Mouse (Mus musculus) cerebellum, postnatal 25 days (tissue): Measurements from ENCODE around the gene Dhrs7.
A peak's percentile ranks its signal among the peaks of the same experiment; 100 is the strongest.
"Not testable (repeated sequence)": the region's sequence is repeated elsewhere in the genome, so short reads cannot be mapped to it uniquely, and the experiment has no call there.

Source experiments
- DNase-seq, 2 experiments: peaks; one replicate each; pipeline ENCODE4 v3.0.0; 2021; ENCODE audit warnings: mixed read lengths in 2 of 2

Dhrs7 gene

GRCm38 (mm10) chr12:72664735-72665337 lies at the start of gene Dhrs7:
Dhrs7 (minus strand) TSS chr12:72664909.
- peak; percentile 87 to 90 for DNase-seq

- no peak for DNase-seq
Measured at GRCm38 (mm10) chr12:72709981-72710380, 45.3 kb upstream of the Dhrs7 start.

- no peak for DNase-seq
Measured at GRCm38 (mm10) chr12:72704068-72704467, 39.4 kb upstream of the Dhrs7 start.

GRCm38 (mm10) chr12:72700013-72700412 lies 35.3 kb upstream of the Dhrs7 start:
- DNase-seq = no peak

GRCm38 (mm10) chr12:72694901-72695463 lies 30.3 kb upstream of the Dhrs7 start:
- peak; percentile 16 to 28 for DNase-seq

- DNase-seq = peak in 1 of 2 experiments; percentile 4
Measured at GRCm38 (mm10) chr12:72694438-72694837, 29.7 kb upstream of the Dhrs7 start.

DNA sequence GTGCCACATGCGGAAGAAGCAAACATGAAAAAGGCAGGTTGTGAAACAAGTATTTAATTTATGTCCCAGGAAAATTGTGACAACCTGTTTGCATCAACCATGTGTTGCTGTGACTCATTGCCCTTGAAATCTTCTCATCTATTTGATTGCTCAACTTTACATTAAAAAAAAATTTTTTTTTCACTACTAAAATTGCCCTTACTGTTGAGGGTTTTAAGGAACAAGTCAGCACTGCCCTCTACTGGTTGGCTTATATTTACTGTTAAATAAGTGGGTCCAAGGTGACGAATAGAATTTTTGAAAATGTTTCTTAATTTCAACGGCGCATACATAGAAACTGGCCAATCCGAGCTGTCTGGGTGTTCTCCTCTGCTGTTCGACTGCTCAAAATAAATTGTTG lies 29.2 kb upstream of the Dhrs7 start:
- DNase-seq = peak; percentile 7 to 44

DNA sequence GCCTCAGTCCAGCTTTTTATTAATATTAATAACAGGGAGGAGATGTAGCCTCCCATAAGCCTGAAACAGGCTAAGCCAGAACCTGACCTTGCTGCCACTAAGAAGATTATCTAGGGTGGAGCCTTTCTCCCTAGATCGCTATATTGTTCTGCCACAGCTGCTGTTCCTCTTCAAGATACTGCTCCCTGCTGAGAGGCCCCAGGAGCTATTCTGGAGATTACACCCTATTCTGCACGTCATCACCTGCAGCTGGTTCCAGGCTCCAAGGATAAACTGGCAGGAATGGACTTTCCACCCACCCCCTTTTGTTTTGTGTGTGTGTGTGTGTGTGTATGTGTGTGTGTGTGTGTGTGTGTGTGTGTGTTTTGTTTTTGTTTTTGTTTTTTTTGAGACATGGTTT lies 23.6 kb upstream of the Dhrs7 start:
- DNase-seq = not testable (repeated sequence)

DNA sequence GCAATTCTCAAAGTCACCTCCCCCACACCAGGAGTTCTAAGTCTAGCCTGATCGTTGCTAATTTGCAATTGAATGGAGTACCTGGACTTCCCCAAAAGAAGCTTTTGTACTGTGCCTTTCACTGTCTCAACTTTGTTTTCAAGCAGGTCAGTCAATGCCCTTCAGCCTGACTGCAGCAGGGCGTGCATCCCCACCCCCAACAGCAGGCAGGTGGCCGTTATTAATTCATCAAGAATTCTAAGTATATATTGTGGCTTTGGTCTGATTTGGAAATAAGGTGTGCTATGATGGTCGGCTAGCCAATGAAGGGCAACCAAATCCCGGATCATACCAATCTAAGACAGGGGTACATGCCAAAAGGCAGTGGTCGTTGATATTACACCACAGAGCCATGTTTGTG lies 23.0 kb upstream of the Dhrs7 start:
- DNase-seq = not testable (repeated sequence)

- not testable (repeated sequence) for DNase-seq
Measured at GRCm38 (mm10) chr12:72686566-72686965, 21.9 kb upstream of the Dhrs7 start.

- DNase-seq = no peak
Measured at GRCm38 (mm10) chr12:72683612-72684011, 18.9 kb upstream of the Dhrs7 start.

GRCm38 (mm10) chr12:72682511-72683282 lies 18.0 kb upstream of the Dhrs7 start:
- DNase-seq = no peak

GRCm38 (mm10) chr12:72681919-72682318 lies 17.2 kb upstream of the Dhrs7 start:
- DNase-seq = no peak

DNA sequence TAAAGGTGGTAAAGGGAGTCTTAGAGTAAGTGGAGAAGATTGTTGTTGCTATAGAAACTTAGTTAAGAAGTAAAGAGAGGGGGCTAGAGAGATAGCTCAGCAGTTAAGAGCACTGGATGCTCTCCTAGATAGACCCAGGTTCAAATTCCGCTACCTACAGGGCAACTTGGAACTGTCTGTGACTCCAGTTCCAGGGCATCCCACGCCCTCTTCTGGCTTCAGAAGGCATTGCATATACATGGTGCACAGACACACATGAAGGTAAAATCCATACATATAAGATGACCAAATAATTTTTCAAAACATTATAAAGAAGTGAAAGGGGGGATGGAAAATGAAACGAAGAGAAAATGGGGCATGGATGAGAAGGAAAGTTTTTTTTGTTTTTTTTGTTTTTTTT lies 14.9 kb upstream of the Dhrs7 start:
- no peak for DNase-seq

DNA sequence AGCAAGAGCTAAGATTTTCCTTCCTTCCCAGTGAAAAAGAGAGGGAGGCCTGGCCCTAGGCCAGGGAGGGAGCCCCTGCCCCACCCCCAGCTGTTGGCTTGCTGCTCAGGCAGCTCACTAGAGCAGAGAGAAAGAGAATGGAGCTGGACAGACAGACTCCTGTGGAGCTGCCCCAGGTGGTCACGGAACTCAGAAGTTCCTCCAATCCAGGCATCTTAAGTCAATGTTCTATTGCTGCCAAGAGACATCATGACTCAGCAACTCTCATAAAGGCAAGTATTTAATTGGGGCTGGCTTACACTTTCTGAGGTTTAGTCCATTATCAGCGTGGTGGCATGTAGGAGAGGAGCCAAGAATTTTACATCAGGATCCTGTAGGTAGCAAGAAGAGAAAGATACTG lies 10.1 kb upstream of the Dhrs7 start:
- no peak for DNase-seq

DNA sequence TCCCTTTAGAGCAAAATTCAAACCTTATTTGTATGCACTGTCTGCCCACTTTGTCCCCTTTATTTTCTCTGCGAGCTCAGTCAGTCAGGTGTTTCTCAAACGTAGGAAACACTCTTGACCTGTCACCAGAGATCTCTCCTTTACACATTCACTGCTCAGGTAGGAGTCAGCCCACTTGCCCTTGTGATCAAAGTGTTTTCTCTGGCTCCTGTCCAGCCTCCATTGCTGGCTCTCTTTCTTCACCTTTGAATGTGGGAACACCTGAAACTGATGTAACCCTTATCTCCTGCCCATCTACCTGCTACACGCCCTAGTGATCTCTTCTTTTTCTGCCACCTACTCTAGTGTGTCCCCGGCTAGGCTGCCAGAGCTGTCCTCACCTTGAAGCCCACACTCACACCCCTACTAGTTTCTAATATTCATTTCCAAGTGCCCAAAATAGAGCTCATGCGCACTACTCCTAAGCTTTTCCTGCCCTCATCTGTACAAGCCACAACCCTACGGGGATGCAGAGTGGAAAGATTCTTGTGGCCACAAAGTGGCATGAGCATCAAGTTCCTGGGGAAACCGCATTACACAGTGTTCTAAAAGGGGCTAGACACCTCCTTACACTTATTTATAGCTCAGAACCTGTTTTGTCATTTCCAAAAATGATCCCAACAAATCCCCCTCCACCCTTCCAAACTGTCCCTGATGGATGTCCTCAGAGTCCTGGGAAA lies 9.5 kb upstream of the Dhrs7 start:
- DNase-seq = no peak

DNA sequence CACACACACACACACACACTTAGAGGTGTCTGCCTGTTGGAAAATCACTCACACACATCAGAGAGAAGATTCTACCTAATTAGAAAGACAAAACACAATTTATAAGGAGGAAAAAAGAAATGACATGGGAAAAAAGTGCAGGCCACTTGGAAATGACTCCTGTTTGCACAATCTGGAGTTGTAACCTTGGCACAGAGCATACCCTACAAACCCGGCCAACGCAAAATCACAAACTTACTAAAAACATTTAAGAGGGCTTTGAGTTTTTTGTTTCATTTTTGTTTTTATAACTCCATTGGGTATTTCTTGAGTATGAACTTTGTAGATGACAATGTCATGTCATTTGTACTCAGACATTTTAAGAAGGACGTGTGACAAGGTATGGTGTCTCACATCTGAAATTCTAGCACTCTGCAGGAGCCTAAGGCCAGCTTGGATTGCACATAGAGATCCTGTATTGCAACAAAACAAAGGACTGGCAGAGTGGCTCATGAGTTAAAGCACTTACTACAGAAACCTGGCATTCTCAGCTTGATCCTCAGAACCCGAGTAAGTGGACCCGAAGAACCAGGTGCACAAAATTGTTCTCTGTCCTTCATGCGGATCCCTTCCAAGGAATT lies 6.9 kb upstream of the Dhrs7 start:
- DNase-seq = no peak

DNA sequence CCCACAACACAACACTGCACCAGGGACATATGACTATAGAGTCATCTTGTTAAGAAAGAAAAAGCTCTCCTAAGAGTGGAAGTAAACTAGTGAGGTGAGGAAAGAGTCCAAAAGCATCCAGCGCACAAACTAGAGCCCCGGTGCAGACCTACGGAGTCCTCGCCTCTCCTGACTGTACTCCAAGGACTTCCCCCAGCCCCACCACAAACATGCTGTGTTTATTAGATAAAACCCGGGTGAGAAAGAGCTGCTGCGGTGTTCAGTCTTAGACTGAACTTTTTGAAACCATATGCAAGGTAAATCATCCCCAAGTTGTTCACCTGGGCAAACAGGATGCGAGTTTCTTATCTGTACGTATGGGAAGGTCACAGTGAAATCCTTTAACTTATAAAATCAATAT lies 6.2 kb upstream of the Dhrs7 start:
- DNase-seq = no peak

GRCm38 (mm10) chr12:72667868-72668469 lies 3.3 kb upstream of the Dhrs7 start:
- no peak for DNase-seq

DNA sequence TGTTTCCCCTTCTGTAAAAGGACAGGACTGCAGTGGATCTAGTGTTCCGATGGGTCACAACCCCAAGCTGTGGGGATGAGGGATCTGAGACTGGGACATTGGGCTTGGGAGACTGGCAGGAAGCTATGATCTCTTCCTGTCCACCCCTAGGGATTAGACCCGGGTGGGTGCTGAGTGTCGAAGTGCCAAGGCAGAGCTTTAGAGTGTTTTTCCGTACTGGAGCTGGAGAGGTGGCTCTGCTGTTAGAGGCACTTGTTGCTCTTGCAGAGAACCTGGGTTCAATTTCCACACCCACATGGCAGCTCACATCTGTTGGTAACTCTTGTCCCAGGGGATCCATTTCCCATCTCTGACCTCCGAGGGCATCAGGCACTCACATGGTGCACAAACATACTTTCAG lies 1.3 kb upstream of the Dhrs7 start:
- no peak for DNase-seq

DNA sequence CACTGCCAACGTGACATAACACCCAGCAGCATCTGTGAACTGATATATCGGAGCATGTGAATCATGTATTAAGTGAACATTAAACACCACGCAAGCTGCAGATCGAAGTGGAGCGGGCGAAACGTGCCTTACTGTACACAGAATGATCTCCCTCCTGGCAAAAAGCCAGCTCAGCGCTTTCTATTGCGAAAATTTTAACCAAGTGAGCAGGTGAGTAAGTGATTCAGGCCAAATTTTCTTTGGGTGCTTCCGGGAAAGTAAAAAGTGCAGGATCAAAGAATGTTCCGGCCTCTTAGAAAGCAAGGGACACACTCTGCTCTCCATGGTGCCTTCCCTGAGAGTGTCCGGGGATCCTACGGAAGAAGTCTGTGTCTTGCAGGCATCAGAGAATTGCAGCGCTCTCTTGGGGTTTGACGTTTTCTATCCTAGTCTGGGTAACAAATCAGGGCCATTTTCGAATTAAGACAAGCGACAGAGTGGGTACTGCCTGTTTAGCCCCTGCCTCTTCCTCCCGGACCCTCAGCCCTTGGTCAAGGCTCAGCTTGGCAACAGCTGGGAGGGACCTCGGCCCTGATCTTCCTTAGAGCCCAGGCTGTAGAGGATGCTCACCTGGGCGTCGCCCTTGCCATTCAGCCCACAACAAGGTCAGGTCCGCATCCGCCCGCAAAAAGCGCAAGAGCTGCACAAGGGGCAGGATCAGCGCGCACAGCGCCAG lies 532 bp downstream of the Dhrs7 start:
- DNase-seq = peak in 1 of 2 experiments; percentile 63

- no peak for DNase-seq
Measured at GRCm38 (mm10) chr12:72655775-72656174, 8.9 kb downstream of the Dhrs7 start.
